Mouse (Mus musculus): ENCODE measurements around the gene Lrrc32. TPM values are rescaled to one million over a fixed set of nuclear protein-coding genes. Genes with fewer than 3 reads are reported as not detected.
A peak's percentile ranks its signal among the peaks of the same experiment; 100 is the strongest.

Lrrc32 gene
- total and polyA plus RNA-seq, 2 experiments = 1.5 to 5.2 TPM

GRCm38 (mm10) chr7:98490328-98490727 is 1.2 kb downstream of the Lrrc32 start:
- H3K36me3 ChIP-seq (ENCODE audit: control insufficient read depth, insufficient read depth, low read length) = no peaks in the 10 kb centered on the region
- H3K9ac ChIP-seq (ENCODE audit: low read depth, low read length) = peak overlapping the region; percentile 83
- TF ChIP-seq POLR2A (IDR thresholded peaks at IDR 0.05; ENCODE audit: extremely low read depth, insufficient read depth, low read length) = no peak
- TF ChIP-seq CTCF (IDR thresholded peaks at IDR 0.05; ENCODE audit: low read depth, low read length) = no peak
- peak overlapping the region; percentile 64 for H3K4me3 ChIP-seq (ENCODE audit: insufficient read depth, low read depth, low read length)
- 63% methylated on average over 4 of the region's 4 CpGs for WGBS
- H3K27ac ChIP-seq (replicated peaks; ENCODE audit: insufficient read depth, low read depth, low read length) = peak overlapping the region; percentile 65
- H3K4me1 ChIP-seq (ENCODE audit: control insufficient read depth, insufficient read depth, low read length) = 0 out of 2 replicates have a peak, but pooled peaks cover 2% of the 10 kb centered on the region
- peaks cover 5% of the 10 kb centered on the region; the same call in 1 of the 2 replicates for H3K79me2 ChIP-seq (ENCODE audit: control insufficient read depth, insufficient read depth, low read length)
- DNase-seq (ENCODE audit: extremely low read depth, low read depth, low spot score) = no peak
- H3K27me3 ChIP-seq (ENCODE audit: control insufficient read depth, insufficient read depth, low read length) = peaks cover 3% of the 10 kb centered on the region; the same call in 1 of the 2 replicates

GRCm38 (mm10) chr7:98490911-98491310 is 1.8 kb downstream of the Lrrc32 start:
- TF ChIP-seq CTCF (IDR thresholded peaks at IDR 0.05; ENCODE audit: low read depth, low read length) = no peak
- no peak for TF ChIP-seq POLR2A (IDR thresholded peaks at IDR 0.05; ENCODE audit: extremely low read depth, insufficient read depth, low read length)
- Histone ChIP-seq H3K36me3 (ENCODE audit: control insufficient read depth, insufficient read depth, low read length) (no peaks in the 10 kb centered on the region), H3K4me1 (ENCODE audit: control insufficient read depth, insufficient read depth, low read length) (0 out of 2 replicates have a peak, but pooled peaks cover 2% of the 10 kb centered on the region), H3K9ac (ENCODE audit: low read depth, low read length) (peak overlapping the region; percentile 83), H3K27me3 (ENCODE audit: control insufficient read depth, insufficient read depth, low read length) (peaks cover 3% of the 10 kb centered on the region; the same call in 1 of the 2 replicates), H3K4me3 (ENCODE audit: insufficient read depth, low read depth, low read length) (peak overlapping the region; percentile 64), H3K27ac (replicated peaks; ENCODE audit: insufficient read depth, low read depth, low read length) (peak overlapping the region; percentile 65), H3K79me2 (ENCODE audit: control insufficient read depth, insufficient read depth, low read length) (peaks cover 5% of the 10 kb centered on the region; the same call in 1 of the 2 replicates)
- DNase-seq (ENCODE audit: extremely low read depth, low read depth, low spot score) = no peak
- 73% methylated on average over 6 of the region's 6 CpGs for WGBS

GRCm38 (mm10) chr7:98491451-98492200 is 2.5 kb downstream of the Lrrc32 start:
- DNase-seq (ENCODE audit: extremely low read depth, low read depth, low spot score) = no peak
- H3K27ac ChIP-seq (replicated peaks; ENCODE audit: insufficient read depth, low read depth, low read length) = peak overlapping the region; percentile 59
- H3K4me1 ChIP-seq (ENCODE audit: control insufficient read depth, insufficient read depth, low read length) = 0 out of 2 replicates have a peak, but pooled peaks cover 2% of the 10 kb centered on the region
- TF ChIP-seq CTCF (IDR thresholded peaks at IDR 0.05; ENCODE audit: low read depth, low read length) = no peak
- TF ChIP-seq POLR2A (IDR thresholded peaks at IDR 0.05; ENCODE audit: extremely low read depth, insufficient read depth, low read length) = no peak
- H3K9ac ChIP-seq (ENCODE audit: low read depth, low read length) = peak overlapping the region; percentile 58
- no peaks in the 10 kb centered on the region for H3K36me3 ChIP-seq (ENCODE audit: control insufficient read depth, insufficient read depth, low read length)
- peak overlapping the region; percentile 64 for H3K4me3 ChIP-seq (ENCODE audit: insufficient read depth, low read depth, low read length)
- peaks cover 5% of the 10 kb centered on the region; the same call in 1 of the 2 replicates for H3K79me2 ChIP-seq (ENCODE audit: control insufficient read depth, insufficient read depth, low read length)
- peaks cover 3% of the 10 kb centered on the region; the same call in 1 of the 2 replicates for H3K27me3 ChIP-seq (ENCODE audit: control insufficient read depth, insufficient read depth, low read length)
- WGBS = 59% methylated on average over 9 of the region's 9 CpGs

- 75% methylated on average over 5 of the region's 5 CpGs for WGBS
- no peak for DNase-seq (ENCODE audit: extremely low read depth, low read depth, low spot score)
- Histone ChIP-seq H3K79me2 (ENCODE audit: control insufficient read depth, insufficient read depth, low read length) (peaks cover 5% of the 10 kb centered on the region; the same call in 1 of the 2 replicates), H3K4me1 (ENCODE audit: control insufficient read depth, insufficient read depth, low read length) (0 out of 2 replicates have a peak, but pooled peaks cover 3% of the 10 kb centered on the region), H3K27me3 (ENCODE audit: control insufficient read depth, insufficient read depth, low read length) (peaks cover 3% of the 10 kb centered on the region; the same call in 1 of the 2 replicates), H3K36me3 (ENCODE audit: control insufficient read depth, insufficient read depth, low read length) (no peaks in the 10 kb centered on the region), H3K4me3 (ENCODE audit: insufficient read depth, low read depth, low read length) (peak overlapping the region; percentile 64), H3K9ac (ENCODE audit: low read depth, low read length) (peak overlapping the region; percentile 58), H3K27ac (replicated peaks; ENCODE audit: insufficient read depth, low read depth, low read length) (peak overlapping the region; percentile 59)
- TF ChIP-seq CTCF (IDR thresholded peaks at IDR 0.05; ENCODE audit: low read depth, low read length) (no peak), POLR2A (IDR thresholded peaks at IDR 0.05; ENCODE audit: extremely low read depth, insufficient read depth, low read length) (no peak)
Measured at GRCm38 (mm10) chr7:98492331-98492730, 3.2 kb downstream of the Lrrc32 start.

GRCm38 (mm10) chr7:98493307-98493706 is 4.2 kb downstream of the Lrrc32 start:
- H3K4me1 ChIP-seq (ENCODE audit: control insufficient read depth, insufficient read depth, low read length) = 0 out of 2 replicates have a peak, but pooled peaks cover 4% of the 10 kb centered on the region
- peaks cover 5% of the 10 kb centered on the region; the same call in 1 of the 2 replicates for H3K79me2 ChIP-seq (ENCODE audit: control insufficient read depth, insufficient read depth, low read length)
- DNase-seq (ENCODE audit: extremely low read depth, low read depth, low spot score) = no peak
- peak overlapping the region; percentile 64 for H3K4me3 ChIP-seq (ENCODE audit: insufficient read depth, low read depth, low read length)
- no peaks in the 10 kb centered on the region for H3K36me3 ChIP-seq (ENCODE audit: control insufficient read depth, insufficient read depth, low read length)
- WGBS = 71% methylated on average over 2 of the region's 2 CpGs
- peaks cover 3% of the 10 kb centered on the region; the same call in 1 of the 2 replicates for H3K27me3 ChIP-seq (ENCODE audit: control insufficient read depth, insufficient read depth, low read length)
- no peak overlapping the region for H3K9ac ChIP-seq (ENCODE audit: low read depth, low read length)
- no peak for TF ChIP-seq CTCF (IDR thresholded peaks at IDR 0.05; ENCODE audit: low read depth, low read length)
- no peak for TF ChIP-seq POLR2A (IDR thresholded peaks at IDR 0.05; ENCODE audit: extremely low read depth, insufficient read depth, low read length)
- H3K27ac ChIP-seq (replicated peaks; ENCODE audit: insufficient read depth, low read depth, low read length) = peak overlapping the region; percentile 59

Data from liver, adult 2 months (tissue).